Mouse (Mus musculus) midbrain, postnatal 0 days (tissue): ENCODE results near the gene Wdpcp. TPM values are rescaled to one million over a fixed set of nuclear protein-coding genes. Genes with fewer than 3 reads are reported as not detected.
A peak's percentile ranks its signal among the peaks of the same experiment; 100 is the strongest.

Experiments used
- ATAC-seq: fragments of 200-750 bp; cut with Nextera tagmentation; 2 replicates; pipeline ENCODE4 v1.8.0; 2017; ENCODE audit warnings: moderate number of reproducible peaks, mild to moderate bottlenecking, moderate TSS enrichment, moderate library complexity; ENCODE audit not compliant: low FRiP score
- DNase-seq: peaks from one replicate; pipeline ENCODE4 v3.0.0-alpha.2; 2015; ENCODE audit warnings: low spot score
- H3K27ac ChIP-seq: fragments of 300-500 bp; sonication (generic); 2 replicates; pipeline ENCODE4 v1.5.1; 2014; ENCODE audit warnings: low read depth, mild to moderate bottlenecking, low read length, mixed read lengths
- H3K27me3 ChIP-seq: fragments of 300-500 bp; sonication (generic); 2 replicates; pipeline ENCODE4 v1.6.1; 2014; ENCODE audit warnings: low read length, control low read depth, mixed read lengths; ENCODE audit not compliant: insufficient read depth
- H3K36me3 ChIP-seq: fragments of 300-500 bp; sonication (generic); 2 replicates; pipeline ENCODE4 v1.6.1; 2014; ENCODE audit warnings: low read length, control low read depth, mixed read lengths; ENCODE audit not compliant: insufficient read depth
- H3K4me1 ChIP-seq: fragments of 300-500 bp; sonication (generic); 2 replicates; pipeline ENCODE4 v1.6.1; 2014; ENCODE audit warnings: mild to moderate bottlenecking, control low read depth, antibody characterized with exemption, low read length, mixed read lengths; ENCODE audit not compliant: insufficient read depth
- H3K4me2 ChIP-seq: fragments of 300-500 bp; sonication (generic); 2 replicates; pipeline ENCODE4 v1.6.1; 2014; ENCODE audit warnings: low read depth, mild to moderate bottlenecking, low read length, mixed read lengths; ENCODE audit not compliant: poor library complexity, severe bottlenecking
- H3K4me3 ChIP-seq: fragments of 300-500 bp; sonication (generic); 2 replicates; pipeline ENCODE4 v1.5.1; 2014; ENCODE audit warnings: low read depth, mild to moderate bottlenecking, low read length, moderate library complexity
- H3K9ac ChIP-seq: fragments of 300-500 bp; sonication (generic); replicated peaks from 2 replicates; pipeline ENCODE4 v1.6.1; 2014; ENCODE audit warnings: mild to moderate bottlenecking, low read length, moderate library complexity, mixed read lengths; ENCODE audit not compliant: poor library complexity, severe bottlenecking
- H3K9me3 ChIP-seq: fragments of 300-500 bp; sonication (generic); 2 replicates; pipeline ENCODE4 v1.6.1; 2016; ENCODE audit warnings: low read length, control low read depth
- CTCF ChIP-seq: IDR thresholded peaks from 2 replicates; pipeline ENCODE4 v1.5.1; 2016; ENCODE audit warnings: antibody characterized with exemption, mild to moderate bottlenecking
- WGBS: fragments of 180-500 bp; shearing (Covaris S2); extraction: QIAGEN DNeasy Blood & Tissue Kit; methylation state at CpG from one replicate; pipeline ENCODE4 v1.1.7; 2014; 5-methylcytosine and 5-hydroxymethylcytosine counted together
- polyA plus RNA-seq: library from polyadenylated mRNA; unstranded; fragments of >200 nt; fragmentation: Nextera tagmentation; extraction: Ambion mirVana; gene quantifications from 2 replicates; pipeline ENCODE4 v1.2.1, GENCODE M21; 2015
- total RNA-seq: library from RNA; depleted of rRNA; stranded (reverse); fragments of >200 nt; gene quantifications from 2 replicates; pipeline ENCODE4 v1.2.3, GENCODE M21; 2014

Gene Wdpcp
- total and polyA plus RNA-seq, 2 experiments from 2014 or later = 8.6 to 12.9 TPM

DNA sequence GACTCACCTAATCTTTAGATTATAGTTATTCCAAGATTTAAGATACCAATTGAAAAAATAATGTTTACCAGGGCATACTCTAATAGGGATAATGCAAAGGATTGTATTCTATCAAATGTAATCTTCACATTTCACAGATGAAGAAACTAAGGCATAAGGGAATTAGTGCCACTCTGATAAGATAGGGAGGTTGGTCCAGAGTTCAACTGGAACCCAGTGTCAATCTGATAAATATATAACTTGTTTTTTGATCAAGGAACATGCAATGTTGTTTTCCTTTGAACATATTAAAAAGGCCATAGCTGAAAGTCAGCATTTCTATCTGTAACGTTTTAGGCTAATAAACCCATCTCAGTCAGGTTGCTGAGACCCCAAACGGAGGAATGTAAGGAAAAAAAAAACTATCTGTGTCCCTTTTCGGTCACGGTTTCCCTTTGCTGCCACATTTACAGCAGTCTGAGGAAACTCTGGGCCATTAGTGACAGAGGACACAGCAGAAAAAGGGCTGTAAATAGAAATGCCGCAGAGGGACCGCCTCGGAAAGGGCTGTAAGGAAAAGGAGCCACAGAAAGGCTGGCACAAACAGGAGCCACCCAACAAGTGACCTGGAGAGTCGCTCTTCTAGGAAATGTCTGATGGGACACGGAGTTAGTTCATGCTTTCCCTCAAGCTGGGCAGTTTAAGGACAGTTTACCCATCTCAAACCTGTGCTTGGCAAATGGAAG, 7.2 kb upstream of the Wdpcp start:
- DNase-seq (no peak), ATAC-seq (no peak)
- Histone ChIP-seq H3K27me3 (no peaks in the 10 kb centered on the region), H3K36me3 (peaks cover 19% of the 10 kb centered on the region), H3K9me3 (no peaks in the 10 kb centered on the region), H3K4me1 (peaks cover 3% of the 10 kb centered on the region; the same call in 1 of the 2 replicates), H3K9ac (no peak overlapping the region), H3K4me3 (no peak overlapping the region), H3K27ac (no peak overlapping the region), H3K4me2 (no peak overlapping the region)
- no peak for TF ChIP-seq CTCF
- 90% methylated on average over 9 of the region's 9 CpGs for WGBS

DNA sequence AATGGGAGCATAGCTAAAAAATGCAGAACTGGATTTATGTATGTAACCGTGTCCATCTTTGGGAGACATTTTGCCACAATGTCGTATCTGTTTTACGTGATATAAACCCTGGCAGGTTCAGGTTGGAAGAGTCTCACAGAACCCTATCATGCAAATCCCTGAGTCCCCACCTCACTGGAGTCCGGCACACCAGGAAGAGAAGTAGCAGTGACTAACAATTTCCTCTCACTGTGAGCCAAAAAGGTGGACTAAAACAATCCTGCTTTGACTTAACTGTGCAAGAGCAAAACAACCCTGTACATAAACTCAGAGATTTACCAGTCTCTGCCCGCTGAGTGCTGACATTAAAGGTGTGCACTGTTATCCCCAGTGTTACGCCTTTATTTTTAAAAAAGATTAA, 5.1 kb upstream of the Wdpcp start:
- H3K27me3 ChIP-seq = no peaks in the 10 kb centered on the region
- 93% methylated on average over 6 of the region's 6 CpGs for WGBS
- DNase-seq (no peak), ATAC-seq (no peak)
- peaks cover 8% of the 10 kb centered on the region for H3K4me1 ChIP-seq
- no peaks in the 10 kb centered on the region for H3K9me3 ChIP-seq
- no peak overlapping the region for H3K9ac ChIP-seq
- H3K4me3 ChIP-seq = no peak overlapping the region
- H3K4me2 ChIP-seq = no peak overlapping the region
- H3K27ac ChIP-seq = no peak overlapping the region
- H3K36me3 ChIP-seq = peaks cover 9% of the 10 kb centered on the region
- TF ChIP-seq CTCF = no peak

DNA sequence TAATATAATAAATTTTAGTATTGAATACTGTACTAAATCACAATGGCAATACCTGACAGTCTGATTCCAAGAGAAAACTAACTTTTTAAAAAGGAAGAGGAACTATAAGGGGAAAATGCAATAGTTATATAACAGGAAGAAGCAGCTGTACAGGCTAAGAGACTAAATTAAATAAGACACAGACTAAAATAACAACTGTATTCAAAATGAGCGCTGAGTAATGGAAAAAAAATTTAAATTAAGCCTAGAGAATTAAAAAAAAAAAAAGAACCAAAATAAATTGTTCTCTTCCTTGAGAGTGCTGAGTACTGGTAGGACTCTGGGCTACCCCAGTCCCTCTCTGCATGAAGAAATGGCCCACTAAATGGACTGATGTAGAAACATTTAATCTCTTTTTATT, 4.3 kb upstream of the Wdpcp start:
- Histone ChIP-seq H3K4me2 (no peak overlapping the region), H3K4me1 (peaks cover 8% of the 10 kb centered on the region), H3K27me3 (no peaks in the 10 kb centered on the region), H3K4me3 (no peak overlapping the region), H3K9ac (no peak overlapping the region), H3K36me3 (peaks cover 9% of the 10 kb centered on the region), H3K27ac (no peak overlapping the region), H3K9me3 (no peaks in the 10 kb centered on the region)
- no peak for TF ChIP-seq CTCF
- WGBS = 89% methylated on average over 1 of the region's 1 CpGs
- DNase-seq (no peak), ATAC-seq (no peak)

DNA sequence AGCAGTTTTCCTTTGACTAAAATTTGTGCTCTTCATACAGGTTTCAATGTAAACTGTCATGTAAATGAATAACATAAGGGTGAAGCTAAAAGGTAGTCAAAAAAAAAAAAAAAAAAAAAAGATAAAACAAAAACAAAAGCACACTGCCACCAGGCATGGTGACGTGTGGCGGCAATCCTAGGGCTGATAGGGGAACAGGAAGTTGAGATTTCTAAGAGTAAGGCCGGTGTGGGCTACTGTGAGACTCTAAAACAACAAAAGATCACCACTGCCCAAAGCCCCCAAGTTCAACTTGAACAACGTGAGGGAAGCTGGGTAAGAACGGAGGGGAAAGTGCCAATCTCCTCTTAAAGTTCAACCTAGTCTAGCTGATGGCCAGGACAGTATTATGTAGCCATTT, 3.0 kb upstream of the Wdpcp start:
- no peak for ATAC-seq
- 67% methylated on average over 5 of the region's 5 CpGs for WGBS
- no peak overlapping the region for H3K27ac ChIP-seq

DNA sequence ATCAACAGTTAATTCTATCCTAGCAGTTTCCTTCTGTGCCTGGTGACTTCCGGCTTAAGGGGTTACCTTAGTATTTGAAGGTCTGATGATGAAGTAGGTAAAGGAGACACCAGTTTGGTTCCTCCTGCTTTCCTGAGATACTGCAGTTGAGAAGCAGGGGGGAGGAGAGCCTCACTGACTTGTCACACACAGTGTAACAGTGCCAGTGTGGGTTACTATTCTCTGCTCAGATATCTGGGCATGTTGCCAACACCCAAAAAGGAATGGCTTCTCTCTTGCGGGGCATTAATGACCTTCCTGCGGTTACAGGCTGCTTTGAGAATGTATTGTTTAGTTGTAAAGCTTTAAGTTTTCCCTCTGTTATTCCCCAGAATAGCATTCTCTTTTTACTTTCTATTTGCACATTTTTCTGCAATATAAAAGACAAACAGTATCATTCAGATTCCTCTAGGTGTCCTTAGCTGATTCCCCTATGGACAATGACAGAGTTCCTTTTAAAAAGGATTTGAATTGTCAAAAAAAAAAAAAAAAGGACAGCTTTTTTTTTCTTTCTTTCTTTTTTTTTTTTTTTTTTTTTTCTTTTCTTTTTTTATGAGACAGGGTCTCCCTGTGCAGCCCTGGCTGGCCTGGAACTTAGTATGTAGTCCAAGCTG, 2.5 kb upstream of the Wdpcp start:
- Histone ChIP-seq H3K4me1 (peaks cover 8% of the 10 kb centered on the region), H3K27ac (no peak overlapping the region), H3K4me2 (peak overlapping the region; percentile 57), H3K9me3 (no peaks in the 10 kb centered on the region), H3K27me3 (no peaks in the 10 kb centered on the region), H3K4me3 (peak overlapping the region; percentile 81; the same call in 1 of the 2 replicates), H3K9ac (no peak overlapping the region), H3K36me3 (peaks cover 9% of the 10 kb centered on the region)
- TF ChIP-seq CTCF = no peak
- no peak for ATAC-seq
- DNase-seq = peak; percentile 66
- 29% methylated on average over 3 of the region's 3 CpGs for WGBS

More for the DNA sequence above, 3.0 kb upstream of the Wdpcp start:
- Histone ChIP-seq H3K27me3 (no peaks in the 10 kb centered on the region), H3K9ac (no peak overlapping the region), H3K36me3 (peaks cover 9% of the 10 kb centered on the region), H3K9me3 (no peaks in the 10 kb centered on the region), H3K4me2 (peak overlapping the region; percentile 10; the same call in 1 of the 2 replicates), H3K4me3 (no peak overlapping the region), H3K4me1 (peaks cover 8% of the 10 kb centered on the region)
- DNase-seq = no peak
- TF ChIP-seq CTCF = no peak

DNA sequence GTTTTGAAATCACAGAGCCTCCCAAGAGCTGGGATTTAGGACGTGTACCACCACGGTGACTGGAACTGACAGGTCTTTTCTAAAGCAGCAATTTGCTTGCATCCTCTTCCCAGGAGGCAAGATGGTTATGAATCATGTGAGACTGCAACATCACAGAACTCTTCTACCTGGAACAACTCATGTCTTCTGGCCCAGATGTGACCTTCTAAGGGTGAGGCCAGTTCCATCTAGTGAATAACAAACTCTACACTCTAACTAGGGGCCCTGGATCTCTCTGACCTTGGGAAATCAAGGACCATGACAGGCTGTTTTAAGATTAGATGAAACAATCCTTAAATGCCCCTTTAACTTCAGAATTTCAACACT, 1.9 kb upstream of the Wdpcp start:
- Histone ChIP-seq H3K9me3 (no peaks in the 10 kb centered on the region), H3K9ac (peak overlapping the region; percentile 9; the same call in 1 of the 2 replicates), H3K4me3 (peak overlapping the region; percentile 81; the same call in 1 of the 2 replicates), H3K27ac (no peak overlapping the region), H3K4me2 (peak overlapping the region; percentile 57), H3K36me3 (peaks cover 9% of the 10 kb centered on the region), H3K27me3 (no peaks in the 10 kb centered on the region), H3K4me1 (peaks cover 8% of the 10 kb centered on the region)
- TF ChIP-seq CTCF = no peak
- 29% methylated on average over 2 of the region's 2 CpGs for WGBS
- ATAC-seq (no peak), DNase-seq (no peak)
